Mouse (Mus musculus): ENCODE data around the gene Pde4b. TPM values are rescaled to one million over a fixed set of nuclear protein-coding genes. Genes with fewer than 3 reads are reported as not detected.

Pde4b gene
- polyA plus RNA-seq, 1 experiment: 19.0 TPM

GRCm38 (mm10) chr4:102353641-102354403 lies 266.5 kb downstream of the Pde4b start:
- H3K4me1 ChIP-seq (ENCODE audit: control insufficient read depth, insufficient read depth, low read length): no peaks in the 10 kb centered on the region
- no peak overlapping the region for H3K27ac ChIP-seq (ENCODE audit: insufficient read depth, low read length)
- TF ChIP-seq CTCF (IDR thresholded peaks at IDR 0.05; ENCODE audit: borderline replicate concordance, insufficient read depth, low read length) (no peak), POLR2A (IDR thresholded peaks at IDR 0.05; ENCODE audit: low read depth, low read length) (no peak)
- no peak overlapping the region for H3K4me3 ChIP-seq (ENCODE audit: insufficient read depth, low read length)

DNA sequence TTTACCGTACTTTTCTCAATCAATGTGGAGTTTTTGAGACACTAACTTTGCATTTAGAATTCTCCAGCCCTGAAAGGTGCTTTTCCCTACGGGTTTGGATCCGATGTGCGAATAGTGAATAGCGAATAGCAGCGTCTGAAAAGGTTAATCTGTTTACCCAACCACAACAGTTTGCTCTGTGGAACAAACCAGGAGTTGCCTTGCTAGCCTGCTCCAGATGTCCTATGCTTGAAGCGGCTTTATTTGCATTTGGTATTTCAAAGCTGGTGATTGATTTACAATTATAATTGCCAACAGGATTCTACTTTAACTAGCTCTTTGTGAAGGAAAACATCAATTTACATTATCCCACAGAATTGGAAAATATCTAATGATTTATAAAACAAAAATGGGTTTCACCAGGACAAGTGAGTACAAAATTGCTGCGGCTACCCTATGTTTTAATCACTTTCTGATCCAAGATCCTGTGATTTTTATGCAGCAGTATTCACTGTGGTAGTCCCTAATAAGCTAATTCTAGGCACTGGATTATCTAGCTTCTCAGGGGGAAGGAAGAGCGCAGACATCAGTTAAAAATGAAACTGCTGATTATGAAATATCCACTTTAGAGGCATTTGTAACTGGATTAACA lies 280.9 kb downstream of the Pde4b start:
- no peak overlapping the region for H3K4me3 ChIP-seq (ENCODE audit: insufficient read depth, low read length)
- TF ChIP-seq CTCF (IDR thresholded peaks at IDR 0.05; ENCODE audit: borderline replicate concordance, insufficient read depth, low read length) (no peak), POLR2A (IDR thresholded peaks at IDR 0.05; ENCODE audit: low read depth, low read length) (no peak)
- H3K27ac ChIP-seq (ENCODE audit: insufficient read depth, low read length): no peak overlapping the region
- no peaks in the 10 kb centered on the region for H3K4me1 ChIP-seq (ENCODE audit: control insufficient read depth, insufficient read depth, low read length)

DNA sequence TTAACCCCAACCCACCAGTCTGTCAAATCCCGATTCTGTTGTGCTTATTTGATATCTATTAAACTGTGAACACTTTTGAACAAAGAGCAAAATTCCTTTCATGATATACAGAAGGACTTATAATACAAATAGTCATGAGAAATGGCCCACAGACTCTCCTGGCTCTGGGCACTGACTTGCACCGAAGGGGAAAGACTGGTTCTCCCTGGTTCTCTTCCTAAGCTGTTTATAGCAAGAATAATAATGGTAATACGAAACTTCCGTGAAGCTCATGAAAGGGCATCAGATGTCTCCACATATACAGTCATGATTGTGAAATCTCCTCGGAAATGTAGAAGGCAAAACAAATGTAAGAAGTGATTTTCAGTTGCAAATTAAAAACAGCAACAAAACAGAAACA lies 287.3 kb downstream of the Pde4b start:
- TF ChIP-seq POLR2A (IDR thresholded peaks at IDR 0.05; ENCODE audit: low read depth, low read length): no peak
- H3K4me1 ChIP-seq (ENCODE audit: control insufficient read depth, insufficient read depth, low read length): no peaks in the 10 kb centered on the region
- H3K27ac ChIP-seq (ENCODE audit: insufficient read depth, low read length): no peak overlapping the region
- H3K4me3 ChIP-seq (ENCODE audit: insufficient read depth, low read length): no peak overlapping the region

GRCm38 (mm10) chr4:102382763-102383505 lies 295.6 kb downstream of the Pde4b start:
- no peak for TF ChIP-seq CTCF (IDR thresholded peaks at IDR 0.05; ENCODE audit: borderline replicate concordance, insufficient read depth, low read length)
- TF ChIP-seq POLR2A (IDR thresholded peaks at IDR 0.05; ENCODE audit: low read depth, low read length): no peak
- no peak overlapping the region for H3K4me3 ChIP-seq (ENCODE audit: insufficient read depth, low read length)
- no peak overlapping the region for H3K27ac ChIP-seq (ENCODE audit: insufficient read depth, low read length)
- no peaks in the 10 kb centered on the region for H3K4me1 ChIP-seq (ENCODE audit: control insufficient read depth, insufficient read depth, low read length)

GRCm38 (mm10) chr4:102393605-102394004 lies 306.3 kb downstream of the Pde4b start:
- no peaks in the 10 kb centered on the region; the same call in 1 of the 2 replicates for H3K4me1 ChIP-seq (ENCODE audit: control insufficient read depth, insufficient read depth, low read length)
- H3K4me3 ChIP-seq (ENCODE audit: insufficient read depth, low read length): no peak overlapping the region
- TF ChIP-seq CTCF (IDR thresholded peaks at IDR 0.05; ENCODE audit: borderline replicate concordance, insufficient read depth, low read length) (no peak), POLR2A (IDR thresholded peaks at IDR 0.05; ENCODE audit: low read depth, low read length) (no peak)

DNA sequence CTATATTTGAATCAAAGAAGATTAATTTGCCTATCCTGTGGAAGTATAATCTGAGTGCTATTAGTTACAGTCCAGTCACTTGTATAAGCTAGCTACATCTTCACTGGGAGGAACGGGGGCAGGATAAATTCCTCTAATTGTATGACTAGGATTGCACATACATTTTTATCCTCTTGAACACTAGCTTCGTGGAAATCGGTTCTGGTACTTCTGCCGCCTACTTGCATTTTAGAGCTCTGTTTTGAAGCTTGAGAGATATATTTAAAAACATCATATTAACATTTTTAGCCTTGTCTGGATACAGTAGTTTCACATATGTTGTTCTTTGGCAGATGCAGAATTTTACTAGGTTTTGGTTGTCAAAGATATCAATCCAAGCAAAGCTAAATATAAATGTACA lies 310.0 kb downstream of the Pde4b start:
- no peak overlapping the region for H3K4me3 ChIP-seq (ENCODE audit: insufficient read depth, low read length)
- H3K4me1 ChIP-seq (ENCODE audit: control insufficient read depth, insufficient read depth, low read length): no peaks in the 10 kb centered on the region; the same call in 1 of the 2 replicates
- H3K27ac ChIP-seq (ENCODE audit: insufficient read depth, low read length): no peak overlapping the region
- TF ChIP-seq POLR2A (IDR thresholded peaks at IDR 0.05; ENCODE audit: low read depth, low read length) (no peak), CTCF (IDR thresholded peaks at IDR 0.05; ENCODE audit: borderline replicate concordance, insufficient read depth, low read length) (no peak)

More at GRCm38 (mm10) chr4:102393605-102394004, 306.3 kb downstream of the Pde4b start:
- H3K27ac ChIP-seq (ENCODE audit: insufficient read depth, low read length): no peak overlapping the region

DNA sequence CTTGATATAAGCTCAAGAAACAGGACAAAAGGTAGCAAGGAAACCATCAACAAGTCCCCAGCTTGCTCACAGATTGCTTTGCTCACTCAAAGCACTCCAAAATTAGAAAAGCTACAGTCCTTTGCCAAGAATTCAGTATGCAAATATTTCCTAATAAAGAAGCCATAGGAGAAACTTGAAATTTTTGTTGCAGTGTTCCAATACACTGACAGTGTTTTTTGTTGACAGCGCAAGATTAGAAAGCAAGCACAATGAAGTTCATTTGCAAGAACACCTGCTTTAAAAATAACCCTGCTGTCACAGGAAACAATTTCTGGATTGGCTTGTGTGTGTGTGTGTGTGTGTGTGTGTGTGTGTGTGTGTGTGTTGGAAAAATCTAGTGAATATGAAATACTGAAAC lies 311.2 kb downstream of the Pde4b start:
- H3K27ac ChIP-seq (ENCODE audit: insufficient read depth, low read length): no peak overlapping the region
- no peak overlapping the region for H3K4me3 ChIP-seq (ENCODE audit: insufficient read depth, low read length)
- TF ChIP-seq CTCF (IDR thresholded peaks at IDR 0.05; ENCODE audit: borderline replicate concordance, insufficient read depth, low read length): no peak
- TF ChIP-seq POLR2A (IDR thresholded peaks at IDR 0.05; ENCODE audit: low read depth, low read length): no peak
- H3K4me1 ChIP-seq (ENCODE audit: control insufficient read depth, insufficient read depth, low read length): no peaks in the 10 kb centered on the region

DNA sequence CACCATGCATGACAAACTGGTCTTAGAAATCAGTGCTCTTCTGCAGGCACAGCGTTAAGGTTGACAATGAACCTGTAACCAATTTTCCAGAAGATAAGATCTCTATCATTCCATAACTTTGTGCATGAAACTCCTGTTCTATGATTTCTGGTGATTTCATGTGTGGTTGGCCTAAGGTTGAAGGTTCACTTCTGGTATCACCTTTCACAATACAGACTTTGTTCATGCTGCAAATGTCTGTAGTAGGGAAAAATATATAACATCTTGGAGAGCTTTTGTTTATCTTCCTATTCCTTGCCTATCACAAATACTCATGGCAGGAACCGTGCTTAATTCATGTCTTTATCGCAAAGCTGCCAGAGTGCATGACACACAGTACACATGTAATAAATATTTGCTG lies 319.5 kb downstream of the Pde4b start:
- Histone ChIP-seq H3K27ac (ENCODE audit: insufficient read depth, low read length) (no peak overlapping the region), H3K4me3 (ENCODE audit: insufficient read depth, low read length) (no peak overlapping the region), H3K4me1 (ENCODE audit: control insufficient read depth, insufficient read depth, low read length) (no peaks in the 10 kb centered on the region)
- no peak for TF ChIP-seq POLR2A (IDR thresholded peaks at IDR 0.05; ENCODE audit: low read depth, low read length)
- no peak for TF ChIP-seq CTCF (IDR thresholded peaks at IDR 0.05; ENCODE audit: borderline replicate concordance, insufficient read depth, low read length)

GRCm38 (mm10) chr4:102408132-102408531 lies 320.8 kb downstream of the Pde4b start:
- no peak overlapping the region for H3K27ac ChIP-seq (ENCODE audit: insufficient read depth, low read length)

GRCm38 (mm10) chr4:102408938-102409337 lies 321.6 kb downstream of the Pde4b start:
- TF ChIP-seq POLR2A (IDR thresholded peaks at IDR 0.05; ENCODE audit: low read depth, low read length) (no peak), CTCF (IDR thresholded peaks at IDR 0.05; ENCODE audit: borderline replicate concordance, insufficient read depth, low read length) (no peak)
- no peak overlapping the region for H3K27ac ChIP-seq (ENCODE audit: insufficient read depth, low read length)

More at GRCm38 (mm10) chr4:102408132-102408531, 320.8 kb downstream of the Pde4b start:
- Histone ChIP-seq H3K4me1 (ENCODE audit: control insufficient read depth, insufficient read depth, low read length) (no peaks in the 10 kb centered on the region), H3K4me3 (ENCODE audit: insufficient read depth, low read length) (no peak overlapping the region)
- TF ChIP-seq POLR2A (IDR thresholded peaks at IDR 0.05; ENCODE audit: low read depth, low read length): no peak
- no peak for TF ChIP-seq CTCF (IDR thresholded peaks at IDR 0.05; ENCODE audit: borderline replicate concordance, insufficient read depth, low read length)

More at GRCm38 (mm10) chr4:102408938-102409337, 321.6 kb downstream of the Pde4b start:
- Histone ChIP-seq H3K4me3 (ENCODE audit: insufficient read depth, low read length) (no peak overlapping the region), H3K4me1 (ENCODE audit: control insufficient read depth, insufficient read depth, low read length) (no peaks in the 10 kb centered on the region)
